Mouse (Mus musculus) gastrocnemius, adult 18-20 months (tissue): Measurements from ENCODE around the gene Ajuba. TPM values are rescaled to one million over a fixed set of nuclear protein-coding genes. Genes with fewer than 3 reads are reported as not detected.

Source experiments
- DNase-seq: peaks from one replicate; pipeline ENCODE4 v3.0.0; 2021; ENCODE audit warnings: low spot score
- microRNA-seq: library from miRNA; unstranded; fragments of <30 nt; microRNA quantifications from one replicate; pipeline ENCODE4 v1.2.0, GENCODE M21; 2021
- total RNA-seq, 2 experiments: library from RNA; stranded (reverse); gene quantifications; 2 replicates each; pipeline ENCODE4 v1.2.3; 2021

Ajuba gene
- total RNA-seq, 2 experiments from 2014 or later: 0.91 to 1.6 TPM

GRCm38 (mm10) chr14:54553454-54553974 is 23.8 kb downstream of the Ajuba start:
- no peak for DNase-seq

- DNase-seq: no peak
These were observed 32.7 kb downstream of the Ajuba start for GRCm38 (mm10) chr14:54544703-54545102.

- no peak for DNase-seq
These were observed 36.6 kb downstream of the Ajuba start for GRCm38 (mm10) chr14:54540771-54541170.

GRCm38 (mm10) chr14:54538580-54538979 is 38.8 kb downstream of the Ajuba start:
- no peak for DNase-seq

GRCm38 (mm10) chr14:54528446-54529111 is 48.8 kb downstream of the Ajuba start:
- DNase-seq: peak; percentile 84

- no peak for DNase-seq
These were observed 49.4 kb downstream of the Ajuba start for GRCm38 (mm10) chr14:54528007-54528393.

- no peak for DNase-seq
These were observed 49.9 kb downstream of the Ajuba start for GRCm38 (mm10) chr14:54527227-54528006.

- DNase-seq: no peak
These were observed 53.8 kb downstream of the Ajuba start for GRCm38 (mm10) chr14:54523600-54523999.

Small RNA genes within 50 kb of the gene (microRNA-seq; reads per million reads assigned to microRNA genes)
- not detected for gene Mir686

Other genes starting within 250 kb of the Ajuba start
- gene Oxa1l, start 216.7 kb downstream of the Ajuba start, total RNA-seq: 10 to 100 TPM; 49.1 to 54.0 TPM
- under 1 TPM; 0.52 to 0.73 TPM for gene Slc7a7, start 159.8 kb downstream of the Ajuba start, total RNA-seq
- 100 to 1,000 TPM in 1 of 2 experiments, 10 to 100 TPM in 1; 100.0 to 110 TPM for gene Mrpl52, start 150.6 kb downstream of the Ajuba start, total RNA-seq
- 10 to 100 TPM in 1 of 2 experiments, 1 to 10 TPM in 1; 7.3 to 10.6 TPM for gene Mmp14, start 145.9 kb downstream of the Ajuba start, total RNA-seq
- gene Lrp10, start 113.4 kb downstream of the Ajuba start, total RNA-seq: 10 to 100 TPM; 28.5 to 31.2 TPM
- not detected for gene Rem2, start 101.5 kb downstream of the Ajuba start, total RNA-seq
- gene Prmt5, start 60.0 kb downstream of the Ajuba start, total RNA-seq: 10 to 100 TPM; 29.6 to 32.1 TPM
- gene Haus4, start 22.9 kb downstream of the Ajuba start, total RNA-seq: 1 to 10 TPM; 2.5 to 3.0 TPM
- gene 4931414P19Rik, start 28.4 kb upstream of the Ajuba start, total RNA-seq: 1 to 10 TPM; 2.6 to 3.9 TPM
- 100 to 1,000 TPM; 162 to 169 TPM for gene Psmb5, start 40.5 kb upstream of the Ajuba start, total RNA-seq
- not detected for gene Psmb11, start 43.9 kb upstream of the Ajuba start, total RNA-seq
- not detected for gene Gm17606, start 63.4 kb upstream of the Ajuba start, total RNA-seq
- under 1 TPM; 0.07 to 0.11 TPM for gene Cdh24, start 63.8 kb upstream of the Ajuba start, total RNA-seq
- 10 to 100 TPM in 1 of 2 experiments, 1 to 10 TPM in 1; 7.8 to 10.6 TPM for gene 1700123O20Rik, start 108.7 kb upstream of the Ajuba start, total RNA-seq
- 10 to 100 TPM; 62.6 to 72.6 TPM for gene Acin1, start 109.4 kb upstream of the Ajuba start, total RNA-seq
- not detected for gene Gm29776, start 121.3 kb upstream of the Ajuba start, total RNA-seq
- gene Cebpe, start 134.6 kb upstream of the Ajuba start, total RNA-seq: not detected
- 10 to 100 TPM; 10.7 to 24.4 TPM for gene Slc7a8, start 204.4 kb upstream of the Ajuba start, total RNA-seq
- gene Rnf212b, start 236.6 kb upstream of the Ajuba start, total RNA-seq: 1 to 10 TPM; 3.0 to 4.1 TPM